Mouse (Mus musculus): ENCODE results near the gene Man1a. TPM values are rescaled to one million over a fixed set of nuclear protein-coding genes. Genes with fewer than 3 reads are reported as not detected.

Man1a gene
- polyA plus RNA-seq, 1 experiment from 2014 or later = 11.2 TPM

DNA sequence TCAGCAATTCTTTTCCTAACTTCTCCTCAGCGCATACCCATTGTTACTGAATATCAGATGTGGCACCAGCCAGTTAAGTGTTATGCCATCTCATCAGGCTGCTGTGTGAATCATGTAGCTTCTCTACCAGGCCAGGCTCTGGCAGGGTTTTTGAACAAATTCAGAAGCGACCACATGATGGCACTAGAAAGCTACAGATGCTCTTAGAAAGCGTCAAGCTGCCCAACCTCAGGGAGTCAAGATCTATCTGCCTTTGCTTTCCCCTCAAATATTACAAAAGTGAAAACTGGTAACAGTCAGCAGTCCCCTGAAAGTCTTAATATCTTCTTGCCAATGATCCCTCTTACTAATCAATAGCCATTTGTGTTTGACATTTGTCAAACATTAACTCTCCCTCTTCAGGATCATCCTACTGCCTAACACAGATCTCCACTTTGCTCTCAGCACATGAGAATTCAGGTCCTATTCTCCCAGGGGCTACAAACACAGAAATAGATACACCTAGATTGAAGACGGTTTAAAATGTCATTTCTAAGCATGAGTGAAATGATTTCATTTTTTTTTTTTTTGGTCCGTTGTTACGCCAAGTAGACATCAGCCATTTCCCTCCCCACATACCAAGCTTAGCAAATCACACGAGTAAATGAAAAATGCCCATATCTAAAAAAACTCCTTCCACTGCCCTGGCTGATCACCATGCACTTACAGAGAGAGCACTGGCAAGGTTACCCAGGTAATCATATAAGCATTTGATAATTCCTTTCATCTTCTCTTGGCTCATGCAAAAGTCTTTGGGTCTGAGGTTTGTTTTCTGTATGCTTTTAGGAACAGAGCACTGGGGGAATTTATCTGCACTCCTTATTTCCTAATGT is 212.7 kb downstream of the Man1a start:
- Histone ChIP-seq H3K36me3 (no peaks in the 10 kb centered on the region), H3K9me3 (no peaks in the 10 kb centered on the region), H3K4me3 (no peak overlapping the region), H3K27ac (no peak overlapping the region), H3K27me3 (ENCODE audit: insufficient read depth, poor library complexity, severe bottlenecking) (no peaks in the 10 kb centered on the region), H3K4me1 (0 out of 2 replicates have a peak, but pooled peaks cover 5% of the 10 kb centered on the region)
- 45% methylated on average over 7 of the region's 7 CpGs for WGBS
- DNase-seq (ENCODE audit: low spot score) = no peak

GRCm38 (mm10) chr10:53859879-53860278 is 216.5 kb downstream of the Man1a start:
- DNase-seq (ENCODE audit: low spot score) = no peak
- WGBS = 61% methylated on average over 1 of the region's 1 CpGs
- no peak overlapping the region for H3K4me3 ChIP-seq
- H3K27me3 ChIP-seq (ENCODE audit: insufficient read depth, poor library complexity, severe bottlenecking) = no peaks in the 10 kb centered on the region
- no peaks in the 10 kb centered on the region for H3K9me3 ChIP-seq
- no peaks in the 10 kb centered on the region for H3K36me3 ChIP-seq
- no peak overlapping the region for H3K27ac ChIP-seq
- 0 out of 2 replicates have a peak, but pooled peaks cover 5% of the 10 kb centered on the region for H3K4me1 ChIP-seq

DNA sequence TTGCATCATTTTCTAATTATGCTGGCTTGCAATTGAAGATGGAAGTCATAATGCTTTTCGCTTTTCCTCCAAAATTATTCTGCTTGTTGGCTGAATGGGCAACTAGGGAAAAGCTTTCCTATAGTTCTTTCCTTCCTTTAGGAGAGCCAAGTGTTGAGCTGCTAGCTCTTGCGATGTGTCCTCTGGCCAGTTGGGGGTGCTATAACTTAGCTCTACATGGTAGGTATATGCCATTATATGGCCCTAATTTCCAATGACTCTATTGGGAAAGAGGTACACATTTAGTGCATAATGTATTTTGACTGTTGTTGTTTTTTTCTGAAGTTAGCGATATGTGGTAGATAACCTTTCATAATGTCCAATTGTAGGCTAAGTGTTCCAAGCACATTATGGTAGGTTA is 217.2 kb downstream of the Man1a start:
- WGBS = 72% methylated on average over 3 of the region's 3 CpGs
- Histone ChIP-seq H3K27me3 (ENCODE audit: insufficient read depth, poor library complexity, severe bottlenecking) (no peaks in the 10 kb centered on the region), H3K27ac (no peak overlapping the region)

More for the DNA sequence above, 217.2 kb downstream of the Man1a start:
- 0 out of 2 replicates have a peak, but pooled peaks cover 5% of the 10 kb centered on the region for H3K4me1 ChIP-seq
- H3K36me3 ChIP-seq = no peaks in the 10 kb centered on the region
- no peak overlapping the region for H3K4me3 ChIP-seq
- no peaks in the 10 kb centered on the region for H3K9me3 ChIP-seq
- no peak for DNase-seq (ENCODE audit: low spot score)
